Mouse (Mus musculus) fat pad, adult 2 months (tissue): Measurements from ENCODE around the gene Cd47.
A peak's percentile ranks its signal among the peaks of the same experiment; 100 is the strongest.

Experiments used
- DNase-seq: peaks from one replicate; pipeline ENCODE4 v3.0.0-alpha.2; 2011; ENCODE audit warnings: low read depth, low spot score; ENCODE audit errors: extremely low read depth

Cd47 gene

DNA sequence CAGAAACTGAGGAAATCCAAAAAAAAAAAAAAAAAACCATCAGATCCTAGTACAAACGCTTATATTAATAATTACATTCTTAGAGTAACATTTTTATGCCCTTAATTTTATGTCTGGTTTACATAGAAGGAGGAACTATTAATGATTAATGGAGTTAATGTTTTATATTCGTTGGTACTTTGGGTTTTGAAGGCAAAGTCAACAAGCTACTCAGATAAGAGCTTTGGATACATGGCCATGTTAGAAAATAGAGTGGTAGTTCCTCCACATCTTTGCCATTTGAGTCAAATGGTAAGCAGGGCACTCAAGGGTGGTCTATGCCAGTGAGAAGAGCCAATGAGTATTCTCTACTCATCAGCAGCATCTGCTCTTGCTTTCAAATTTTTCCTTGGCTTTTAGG lies 66.3 kb downstream of the Cd47 start:
- no peak for DNase-seq

DNA sequence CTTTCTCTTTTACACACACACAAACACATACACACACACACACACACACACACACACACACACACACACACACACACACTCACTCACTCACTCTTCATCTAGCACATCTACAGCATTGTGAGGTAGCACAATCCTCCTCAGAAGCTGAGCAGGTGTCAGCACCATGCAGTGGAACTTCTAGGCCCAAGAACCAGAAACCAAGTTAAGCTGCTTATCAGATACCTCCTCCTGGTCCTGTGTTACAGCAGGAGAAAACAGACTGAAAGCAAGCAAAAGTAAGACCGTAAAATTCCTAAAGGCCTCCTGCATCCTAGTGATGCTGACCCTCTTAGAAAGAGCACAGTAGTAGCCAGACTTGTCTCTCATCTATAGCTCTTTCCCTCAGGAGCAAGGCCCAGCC lies 67.9 kb downstream of the Cd47 start:
- DNase-seq: no peak

DNA sequence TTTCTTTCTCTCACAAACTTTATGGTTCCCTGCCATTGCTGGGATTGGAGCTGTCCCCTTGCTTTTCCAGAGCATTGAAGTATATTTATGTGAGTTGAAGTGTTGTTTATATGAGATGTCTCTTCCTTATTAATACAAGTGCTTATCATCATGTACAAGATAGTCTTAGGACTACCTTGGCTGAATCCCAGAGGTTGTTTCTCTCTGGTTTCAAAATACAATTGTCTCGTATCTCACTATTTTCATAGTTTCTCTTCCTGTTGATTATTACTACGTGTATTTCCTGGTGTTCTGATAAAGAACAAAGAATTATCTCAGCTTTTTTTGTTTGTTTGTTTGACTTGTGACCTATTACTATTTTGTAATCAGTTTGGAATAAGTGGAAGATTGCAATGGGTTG lies 73.6 kb downstream of the Cd47 start:
- DNase-seq: no peak

DNA sequence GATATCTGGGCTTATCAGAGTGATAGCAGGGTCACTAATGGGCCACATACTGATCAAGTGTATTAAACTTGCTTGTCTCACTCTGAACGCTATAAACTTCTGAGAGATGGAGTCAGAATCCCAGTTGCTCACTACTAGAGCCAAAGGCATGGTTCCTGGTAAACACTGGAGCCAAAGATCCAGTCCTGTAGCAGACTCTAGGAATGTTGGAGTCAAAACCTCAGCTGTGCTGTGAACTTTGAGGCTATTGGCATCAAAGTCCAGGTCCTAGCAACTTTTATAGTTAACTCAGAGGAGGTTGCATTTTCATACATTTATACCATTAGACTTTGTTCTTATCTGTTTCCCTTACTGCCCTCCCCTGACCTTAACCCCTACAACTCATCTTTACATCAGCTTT lies 74.2 kb downstream of the Cd47 start:
- no peak for DNase-seq

DNA sequence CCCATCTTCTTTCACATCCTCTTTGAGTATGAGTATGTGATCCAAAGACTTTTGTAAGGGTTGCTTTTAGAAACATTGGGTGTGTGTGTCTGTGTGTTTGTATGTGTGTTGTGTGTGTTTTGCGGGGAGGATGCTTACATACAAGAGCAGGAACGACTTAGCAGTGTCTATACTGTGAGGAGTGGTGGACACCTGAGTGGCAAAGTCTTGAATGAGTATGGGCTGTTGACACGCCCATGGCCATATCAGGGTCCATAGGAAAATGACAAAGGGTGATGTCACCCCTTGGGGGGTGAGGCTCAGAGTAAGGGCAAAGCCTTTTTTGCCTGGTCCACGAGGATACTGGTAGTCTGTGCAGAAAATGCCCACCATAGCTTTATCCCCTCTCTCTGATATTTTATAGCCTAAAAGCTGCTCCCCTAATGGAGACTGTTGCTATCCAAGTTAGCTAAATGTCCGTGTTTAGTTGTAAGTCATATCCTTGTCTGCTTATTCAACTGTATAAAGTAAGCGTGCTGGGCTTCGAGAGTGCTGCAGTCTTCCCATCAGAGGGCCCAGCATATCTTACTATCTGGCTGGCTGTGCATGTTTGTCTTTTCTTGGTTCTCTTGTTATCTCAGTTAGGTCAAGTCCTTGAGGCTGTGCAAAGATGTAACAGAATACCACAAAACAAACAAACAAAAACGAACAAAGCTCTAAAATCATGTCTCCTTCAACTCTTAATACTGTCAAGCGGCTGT lies 76.1 kb downstream of the Cd47 start:
- DNase-seq: no peak

DNA sequence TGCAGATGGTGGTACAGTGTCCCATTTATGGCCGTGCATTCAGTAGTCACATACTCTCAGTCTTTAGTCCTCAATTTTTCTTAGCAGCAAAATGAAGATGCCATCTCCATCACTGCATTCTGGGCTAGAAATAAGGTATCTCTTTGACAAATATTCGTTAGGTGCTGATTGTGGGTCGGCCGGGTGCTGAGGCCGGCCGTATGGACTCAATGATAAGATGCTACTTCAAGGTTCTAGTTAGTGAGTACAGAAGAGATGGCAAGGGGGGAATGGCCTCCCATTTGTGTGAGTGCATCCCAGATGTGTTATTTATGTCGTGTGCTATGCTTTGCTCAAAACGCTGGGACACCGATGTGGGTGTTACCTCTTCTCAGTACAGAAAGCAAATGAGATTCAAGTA lies 76.9 kb downstream of the Cd47 start:
- DNase-seq: no peak

DNA sequence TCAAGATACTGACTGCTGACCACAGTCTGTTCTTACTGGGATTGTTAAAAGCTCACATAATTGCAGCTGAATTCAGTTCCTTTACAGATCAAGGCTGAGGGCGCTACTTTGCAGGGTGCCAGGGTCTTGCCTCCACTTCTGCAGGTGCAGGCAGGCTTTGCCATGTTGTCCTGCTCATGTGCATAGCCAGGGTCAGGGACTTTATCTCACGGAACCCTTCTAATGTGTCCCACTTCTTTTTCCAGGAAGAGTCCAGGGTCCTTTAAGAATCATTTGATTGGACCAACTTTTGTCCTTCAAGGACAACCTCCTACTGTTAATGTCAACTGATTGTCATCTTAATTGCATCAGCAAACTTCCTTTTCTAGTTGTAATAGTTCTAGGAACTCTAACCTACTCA lies 77.7 kb downstream of the Cd47 start:
- DNase-seq: no peak

DNA sequence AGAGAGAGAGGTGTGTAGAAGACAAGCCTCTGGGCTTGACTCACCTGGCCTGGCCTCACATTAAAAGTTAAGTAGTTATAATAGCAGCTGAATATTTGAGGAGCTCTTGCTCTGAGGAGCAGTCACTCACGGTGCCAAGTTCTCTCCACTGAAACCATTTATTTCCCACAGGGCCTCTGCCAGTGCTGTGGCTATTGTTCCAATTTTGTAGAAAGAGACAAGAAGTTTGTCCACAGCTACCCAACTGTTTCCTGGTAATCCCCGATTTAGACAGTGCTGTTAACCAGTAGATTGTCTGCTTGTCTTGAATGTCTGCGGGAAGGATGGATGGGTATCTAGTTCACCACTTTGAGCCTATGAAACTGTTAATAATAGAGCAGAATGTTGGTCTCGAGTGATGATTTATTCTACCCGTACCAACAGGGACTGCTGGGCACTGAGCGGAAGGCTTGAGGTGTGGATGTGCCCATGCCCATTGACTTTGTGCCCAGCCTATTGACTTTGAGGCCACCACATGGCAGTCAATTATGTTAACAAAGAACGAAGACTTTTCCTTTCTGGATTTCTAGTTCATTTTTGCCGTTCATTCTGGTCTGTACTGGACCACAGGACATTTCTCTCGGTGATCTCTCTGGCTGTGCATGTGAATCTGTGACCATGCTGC lies 86.2 kb downstream of the Cd47 start:
- no peak for DNase-seq

DNA sequence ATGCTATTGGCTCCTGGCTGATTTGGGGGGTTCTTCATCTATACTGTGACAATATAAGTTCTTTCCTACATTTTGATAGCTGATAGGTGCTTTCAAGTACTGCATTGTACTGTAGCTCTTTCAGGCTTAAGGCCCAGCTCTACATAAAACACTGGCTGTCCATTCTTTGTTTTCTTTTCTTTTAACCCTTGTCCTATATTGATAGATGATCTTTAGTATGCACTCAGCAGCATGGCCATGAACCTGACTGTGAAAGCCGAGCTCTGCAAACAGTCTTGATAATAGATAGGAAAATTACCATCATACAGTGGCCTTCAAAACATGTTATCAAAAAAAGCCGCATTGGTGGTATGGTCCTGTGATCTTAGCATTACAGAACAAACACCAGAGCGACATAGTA lies 87.0 kb downstream of the Cd47 start:
- DNase-seq: no peak

DNA sequence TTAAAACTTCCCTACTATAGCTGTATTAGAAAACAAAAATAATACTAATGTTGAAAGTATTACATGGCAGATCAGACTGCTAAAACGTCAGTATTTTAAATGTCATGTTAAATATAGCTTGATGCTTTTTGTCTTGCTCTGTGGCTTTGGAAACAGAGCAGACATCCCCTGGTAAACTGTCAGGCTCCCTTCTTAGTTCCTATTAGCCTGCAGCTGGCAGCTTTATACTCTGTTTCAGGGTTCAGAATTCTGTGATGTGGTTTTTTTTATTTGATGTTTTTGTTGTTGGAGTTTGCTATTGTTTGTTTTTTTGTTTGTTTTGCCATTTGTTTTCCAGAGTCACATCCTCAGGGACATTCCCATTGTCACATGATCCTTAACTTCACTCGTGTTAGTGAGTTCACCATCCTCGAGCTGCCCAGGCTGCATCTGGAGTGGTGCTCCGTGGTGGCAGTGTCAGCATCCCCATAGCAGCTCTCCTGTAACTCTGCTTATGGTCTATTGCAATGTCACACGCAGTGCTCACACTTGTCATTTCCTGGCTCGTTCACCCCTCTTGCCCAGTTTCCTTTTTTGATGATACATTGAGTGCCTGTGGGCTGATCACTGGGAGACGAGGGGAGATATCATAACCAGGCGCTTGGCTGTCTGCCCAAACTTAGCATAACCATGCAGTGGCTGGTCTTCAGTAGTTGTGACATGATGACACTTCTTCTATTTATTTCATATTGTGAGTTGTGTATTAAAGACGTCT lies 87.7 kb downstream of the Cd47 start:
- DNase-seq: no peak

DNA sequence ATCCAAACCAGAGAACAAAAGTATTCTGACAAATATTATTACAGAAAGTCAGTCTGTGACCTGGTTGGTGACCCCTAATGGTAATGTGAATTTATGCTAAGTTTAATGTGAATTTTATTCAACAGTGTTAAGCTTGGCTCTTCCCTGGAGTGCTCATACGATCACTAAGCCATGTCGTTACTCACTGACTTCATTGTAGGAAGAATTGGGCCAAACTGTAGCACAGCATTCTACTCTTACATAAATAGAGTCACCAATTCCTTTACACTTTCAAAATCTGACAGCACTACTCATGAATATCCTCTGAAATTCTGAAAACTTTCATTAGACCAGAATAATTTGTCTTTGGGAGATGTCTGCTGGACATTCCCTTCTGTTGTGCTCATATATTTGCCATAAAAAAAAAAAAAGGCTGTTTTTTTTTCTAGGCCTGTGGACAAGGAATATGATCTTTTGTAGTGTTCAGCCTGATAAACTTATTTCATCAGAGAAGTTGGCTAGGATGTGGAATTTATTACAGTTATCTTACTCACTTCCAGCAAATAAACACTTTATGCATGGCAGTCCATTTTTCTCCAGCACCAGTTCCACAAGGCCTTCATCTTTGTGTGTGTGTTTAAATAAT lies 88.8 kb downstream of the Cd47 start:
- no peak for DNase-seq

DNA sequence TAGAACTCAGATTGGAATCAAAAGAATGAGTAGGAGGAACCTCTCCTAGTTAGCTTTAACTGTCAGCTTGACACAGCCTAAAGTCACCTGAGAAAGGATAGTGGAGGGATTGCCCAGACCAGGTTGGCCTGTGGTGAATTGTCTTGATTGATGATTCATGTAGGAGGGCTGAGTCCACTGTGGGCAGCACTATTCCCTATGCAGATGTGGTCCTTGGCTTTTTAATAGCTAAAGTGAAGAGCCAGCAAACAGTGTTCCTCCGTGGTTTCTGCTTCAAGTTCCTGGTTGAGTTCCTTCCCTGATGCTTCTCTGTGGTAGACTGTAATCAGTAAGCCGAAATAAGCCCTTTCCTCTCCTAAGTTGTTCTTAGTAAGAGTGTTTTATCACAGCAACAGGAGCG lies 91.9 kb downstream of the Cd47 start:
- no peak for DNase-seq

DNA sequence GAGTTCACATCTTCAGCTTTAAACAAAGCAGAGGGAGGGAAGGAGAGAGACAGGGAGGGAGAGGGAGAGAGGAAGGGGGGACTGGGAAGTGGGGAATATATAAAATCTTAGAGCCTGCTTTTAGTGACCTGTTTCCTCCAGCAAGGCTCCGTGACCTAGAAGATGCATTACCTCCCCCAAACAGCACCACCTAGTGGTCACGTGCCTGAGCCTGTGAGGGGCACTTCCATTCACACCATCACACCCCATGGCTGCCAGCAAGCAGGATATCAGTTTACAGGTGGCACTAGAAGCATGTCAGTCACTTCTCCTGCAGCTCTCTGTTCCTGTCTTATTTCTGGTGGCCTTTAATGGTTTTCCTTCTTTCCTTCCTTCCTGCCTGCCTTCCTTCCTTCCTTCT lies 92.6 kb downstream of the Cd47 start:
- no peak for DNase-seq

DNA sequence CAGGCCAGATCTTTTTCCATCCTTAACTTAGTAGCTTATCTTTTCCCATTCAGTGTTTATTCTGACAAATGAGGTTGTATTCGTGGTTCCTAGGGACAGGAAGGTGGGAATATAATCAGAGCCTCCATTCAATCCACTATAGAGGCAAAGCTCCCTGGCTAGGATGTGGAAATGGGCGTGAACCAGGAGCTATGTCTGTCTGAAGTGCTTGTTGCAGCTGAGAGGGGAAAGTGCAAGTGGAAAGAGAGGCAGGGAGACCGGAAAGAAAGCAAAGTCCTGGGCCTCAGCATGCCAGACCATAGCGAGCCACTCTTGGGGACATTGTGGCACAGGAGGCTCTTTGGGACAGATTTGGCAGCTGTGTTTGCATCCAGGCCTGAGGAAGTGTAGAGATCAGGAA lies 94.3 kb downstream of the Cd47 start:
- no peak for DNase-seq

DNA sequence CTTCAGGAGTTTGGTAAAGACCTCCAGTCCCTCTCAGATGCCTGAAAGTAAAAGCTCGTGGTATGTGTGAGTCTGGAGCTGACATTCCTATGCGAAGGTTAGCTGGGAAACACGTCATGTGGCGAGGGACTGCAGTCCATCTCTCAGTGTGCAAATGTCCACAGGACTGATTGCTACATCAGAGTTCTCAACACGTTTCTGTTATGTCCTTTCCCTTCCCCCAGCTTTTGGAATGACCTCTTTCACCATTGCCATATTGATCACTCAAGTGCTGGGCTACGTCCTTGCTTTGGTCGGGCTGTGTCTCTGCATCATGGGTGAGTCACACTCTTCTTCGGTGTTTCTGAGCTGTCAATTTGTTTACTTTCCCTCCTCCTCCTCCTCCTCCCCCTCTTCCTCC lies 95.8 kb downstream of the Cd47 start:
- DNase-seq: no peak

DNA sequence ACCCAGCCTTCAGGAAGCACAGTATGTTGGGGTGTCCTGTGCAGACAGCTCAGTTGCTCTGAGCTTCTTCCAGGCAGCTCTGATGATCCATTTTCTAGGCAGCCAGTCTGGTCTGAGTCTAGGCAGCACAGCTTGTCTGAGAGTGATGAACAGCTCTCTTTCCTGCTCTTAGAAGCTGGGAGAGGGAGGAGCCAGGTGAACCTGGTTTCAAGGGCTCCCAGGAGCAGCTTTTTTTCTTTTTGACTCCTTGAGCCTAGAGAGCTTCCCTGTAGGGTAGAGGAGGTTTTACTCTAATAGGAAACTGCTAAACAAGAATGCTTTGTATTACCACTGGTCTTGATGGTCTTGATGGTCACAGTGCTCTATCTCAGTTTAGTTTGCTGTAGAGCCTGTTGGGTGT lies 101.1 kb downstream of the Cd47 start:
- no peak for DNase-seq

DNA sequence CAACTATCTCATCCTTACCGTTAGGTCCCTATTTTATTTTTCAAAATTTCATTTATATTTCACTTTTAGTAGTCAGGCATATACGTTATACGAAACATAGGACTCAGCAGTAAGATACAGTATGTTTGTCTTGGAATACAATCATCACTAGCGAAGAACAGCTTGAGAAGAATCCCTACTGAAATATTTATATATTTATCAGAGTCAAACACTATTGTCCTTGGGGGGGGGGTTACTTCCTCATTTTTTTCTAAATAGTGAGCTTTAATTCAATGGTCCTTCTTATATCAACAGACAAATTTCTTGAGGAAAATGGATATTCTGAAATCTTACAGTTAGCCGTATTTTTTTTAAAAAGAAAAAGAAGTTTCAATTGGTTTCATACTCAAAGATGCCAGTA lies 101.8 kb downstream of the Cd47 start:
- DNase-seq: no peak

DNA sequence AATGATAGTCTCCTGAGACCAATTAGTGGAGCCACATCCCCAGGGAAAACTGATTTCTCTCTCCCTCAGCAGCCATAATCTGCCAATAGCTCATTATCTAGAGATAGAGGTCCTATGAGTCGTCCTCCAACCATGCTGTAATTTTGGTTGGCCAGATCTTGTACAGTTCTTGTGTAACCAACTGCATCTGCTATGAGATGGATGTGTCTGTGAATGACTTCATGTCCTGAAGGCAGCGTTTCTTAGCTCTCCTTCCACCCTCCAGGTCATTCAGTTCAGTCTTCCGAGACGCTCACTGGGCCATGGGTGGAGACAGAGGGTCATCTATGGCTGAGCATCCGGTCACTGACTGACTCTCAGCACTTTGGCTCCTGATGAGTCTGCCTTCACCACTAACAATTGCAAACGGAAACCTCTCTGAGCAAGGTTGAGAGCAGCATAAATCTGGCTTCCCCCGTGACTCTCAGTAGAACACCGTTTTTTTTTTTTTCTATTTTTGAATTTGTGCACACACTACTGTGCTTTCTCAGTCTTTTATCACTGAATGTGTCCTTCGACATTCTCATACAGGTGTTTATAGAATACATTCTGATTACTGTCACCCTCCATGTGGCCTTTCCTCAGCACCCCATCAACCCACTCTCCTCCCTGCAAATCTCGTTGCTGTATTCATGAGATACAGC lies 104.1 kb downstream of the Cd47 start:
- DNase-seq: no peak

DNA sequence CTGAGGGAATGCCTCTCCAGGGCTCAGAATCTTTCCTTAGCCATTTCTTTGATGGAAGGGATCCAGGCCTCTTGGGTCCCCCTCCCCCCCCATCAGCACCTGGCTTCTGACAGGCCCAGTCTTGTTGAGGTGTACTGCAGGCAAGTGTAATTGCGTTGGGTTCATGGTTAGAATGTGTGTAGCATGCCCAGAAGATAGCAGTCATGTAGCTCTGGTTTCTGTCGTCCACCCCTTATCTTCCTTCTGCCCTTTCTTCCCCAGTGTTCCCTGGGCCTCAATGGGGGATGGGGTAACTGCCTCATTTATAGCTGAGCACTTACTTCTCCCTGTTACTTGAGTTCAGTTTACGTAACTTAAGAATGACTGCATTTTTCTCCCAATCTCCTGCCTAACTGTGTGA lies 104.7 kb downstream of the Cd47 start:
- DNase-seq: no peak

DNA sequence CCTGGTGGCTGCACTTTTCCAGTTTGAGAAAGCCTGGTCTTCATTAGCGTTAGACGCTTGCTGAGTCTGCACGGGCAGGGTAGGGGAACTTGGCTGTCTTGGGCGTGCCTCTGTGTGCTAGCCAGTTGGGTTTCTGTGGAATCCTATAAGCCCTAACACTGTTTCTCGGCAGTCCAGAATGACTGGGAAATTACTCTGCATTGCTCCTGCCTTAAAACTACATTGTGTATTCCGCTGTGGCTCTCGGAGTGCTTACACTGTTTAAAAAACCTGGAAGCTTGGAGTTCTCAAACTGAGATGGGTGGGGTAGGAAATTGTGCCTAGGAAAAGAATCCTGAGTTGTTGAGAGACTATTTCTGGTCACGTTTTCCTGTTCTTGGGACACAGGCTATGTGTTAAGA lies 105.3 kb downstream of the Cd47 start:
- DNase-seq: peak; percentile 11

DNA sequence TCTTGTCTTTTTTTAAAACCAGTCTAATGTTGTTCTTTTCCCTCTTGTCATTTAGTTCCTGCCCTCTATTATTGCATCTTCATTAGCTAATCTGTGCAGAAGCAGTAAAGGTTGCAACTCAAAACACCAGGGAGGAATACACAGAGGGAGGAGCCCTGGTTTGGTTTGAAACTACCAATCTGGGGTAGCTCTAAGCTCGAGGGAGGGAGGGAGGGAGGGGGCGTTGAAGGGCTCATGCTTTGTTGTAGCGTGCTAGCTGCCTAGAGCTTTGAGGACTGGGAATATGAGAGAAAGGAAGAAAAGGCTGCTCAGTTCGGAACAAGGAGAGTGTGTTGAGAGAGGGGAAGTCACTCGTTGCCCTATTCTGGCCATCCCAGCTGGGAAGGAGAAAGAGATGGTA lies 105.7 kb downstream of the Cd47 start:
- no peak for DNase-seq
